Mouse (Mus musculus) liver, postnatal 0 days (tissue): Measurements from ENCODE around the gene Arhgap6.

Experiments used
- CTCF ChIP-seq: sonication (generic); IDR thresholded peaks from 2 replicates; pipeline ENCODE4 v1.5.1; 2016; ENCODE audit warnings: antibody characterized with exemption, low read depth
- EP300 ChIP-seq: IDR thresholded peaks from 2 replicates; pipeline ENCODE4 v1.6.1; 2016; ENCODE audit warnings: antibody characterized with exemption, low read depth, mild to moderate bottlenecking

GRCm38 (mm10) chrX:168795859-168796848 lies 1.3 kb downstream of the Arhgap6 start:
- TF ChIP-seq CTCF (no peak), EP300 (no peak)
